Mouse (Mus musculus) lung, embryonic 15.5 days (tissue): ENCODE results near the gene Mmp14. TPM values are rescaled to one million over a fixed set of nuclear protein-coding genes. Genes with fewer than 3 reads are reported as not detected.

Source experiments
- ATAC-seq: fragments of 200-750 bp; cut with Nextera tagmentation; 2 replicates; pipeline ENCODE4 v1.8.0; 2017; ENCODE audit warnings: moderate number of reproducible peaks, borderline replicate concordance; ENCODE audit not compliant: low FRiP score, low TSS enrichment; ENCODE audit errors: extremely low read depth
- H3K27ac ChIP-seq: fragments of 300-500 bp; sonication (generic); 2 replicates; pipeline ENCODE4 v1.5.1; 2015; ENCODE audit warnings: moderate library complexity, mild to moderate bottlenecking, inconsistent platforms
- H3K27me3 ChIP-seq: fragments of 300-500 bp; sonication (generic); 2 replicates; pipeline ENCODE4 v1.6.1; 2015; ENCODE audit warnings: inconsistent platforms
- H3K36me3 ChIP-seq: fragments of 300-500 bp; sonication (generic); 2 replicates; pipeline ENCODE4 v1.6.1; 2015; ENCODE audit warnings: inconsistent platforms
- H3K4me1 ChIP-seq: fragments of 300-500 bp; sonication (generic); 2 replicates; pipeline ENCODE4 v1.6.1; 2015; ENCODE audit warnings: inconsistent platforms
- H3K4me2 ChIP-seq: fragments of 300-500 bp; sonication (generic); 2 replicates; pipeline ENCODE4 v1.6.1; 2015; ENCODE audit warnings: inconsistent platforms, mild to moderate bottlenecking, moderate library complexity
- H3K4me3 ChIP-seq: fragments of 300-500 bp; sonication (generic); 2 replicates; pipeline ENCODE4 v1.5.1; 2015; ENCODE audit warnings: mild to moderate bottlenecking, inconsistent platforms
- H3K9ac ChIP-seq: fragments of 300-500 bp; sonication (generic); 2 replicates; pipeline ENCODE4 v1.6.1; 2015; ENCODE audit warnings: inconsistent platforms
- H3K9me3 ChIP-seq: fragments of 300-500 bp; sonication (generic); 2 replicates; pipeline ENCODE4 v1.6.1; 2016; ENCODE audit warnings: inconsistent platforms
- WGBS: fragments of 180-500 bp; shearing (Covaris S2); methylation state at CpG from one replicate; pipeline ENCODE4 v1.1.7; 2015; 5-methylcytosine and 5-hydroxymethylcytosine counted together
- polyA plus RNA-seq: library from polyadenylated mRNA; unstranded; fragments of >200 nt; fragmentation: Nextera tagmentation; extraction: Ambion mirVana; gene quantifications from 2 replicates; pipeline ENCODE4 v1.2.1, GENCODE M21; 2015

Gene Mmp14
- polyA plus RNA-seq, 1 experiment from 2014 or later = 182 TPM

DNA sequence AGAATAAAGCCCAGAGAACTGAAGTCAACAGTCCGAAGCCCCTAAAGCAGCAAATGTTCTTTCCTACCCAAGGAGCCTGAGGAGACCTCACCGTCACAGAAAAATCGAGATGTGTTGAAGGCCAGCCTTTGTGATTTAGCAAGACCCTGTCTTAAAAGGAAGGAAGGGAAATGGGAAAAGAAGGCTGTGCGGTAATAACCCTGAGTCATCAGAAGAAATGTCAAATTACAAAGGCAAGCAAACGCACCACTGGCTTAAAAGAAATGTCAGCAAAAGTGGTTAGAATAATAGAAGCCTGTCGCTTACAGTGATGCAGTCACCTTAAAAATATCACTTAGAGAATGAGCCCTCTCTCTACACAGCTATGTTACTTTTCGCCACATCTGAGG lies 32.9 kb upstream of the Mmp14 start:
- Histone ChIP-seq H3K27ac (no peak overlapping the region), H3K9me3 (no peaks in the 10 kb centered on the region), H3K36me3 (no peaks in the 10 kb centered on the region), H3K9ac (no peak overlapping the region), H3K4me1 (peaks cover 6% of the 10 kb centered on the region; the same call in 1 of the 2 replicates), H3K27me3 (no peaks in the 10 kb centered on the region), H3K4me2 (no peak overlapping the region), H3K4me3 (no peak overlapping the region)
- WGBS = 65% methylated on average over 7 of the region's 7 CpGs
- no peak for ATAC-seq

GRCm38 (mm10) chr14:54398921-54399382 lies 32.5 kb upstream of the Mmp14 start:
- WGBS = 36% methylated on average over 8 of the region's 8 CpGs
- Histone ChIP-seq H3K36me3 (no peaks in the 10 kb centered on the region), H3K27me3 (no peaks in the 10 kb centered on the region), H3K9me3 (no peaks in the 10 kb centered on the region), H3K9ac (no peak overlapping the region), H3K4me1 (peaks cover 6% of the 10 kb centered on the region; the same call in 1 of the 2 replicates), H3K4me2 (no peak overlapping the region), H3K27ac (no peak overlapping the region), H3K4me3 (no peak overlapping the region)
- no peak for ATAC-seq

- Histone ChIP-seq H3K27me3 (no peaks in the 10 kb centered on the region), H3K4me2 (no peak overlapping the region), H3K4me1 (peaks cover 6% of the 10 kb centered on the region; the same call in 1 of the 2 replicates), H3K9me3 (no peaks in the 10 kb centered on the region), H3K27ac (no peak overlapping the region), H3K9ac (no peak overlapping the region), H3K36me3 (no peaks in the 10 kb centered on the region), H3K4me3 (no peak overlapping the region)
- ATAC-seq = no peak
- 42% methylated on average over 3 of the region's 3 CpGs for WGBS
Observed at GRCm38 (mm10) chr14:54401723-54402122, 29.7 kb upstream of the Mmp14 start.

DNA sequence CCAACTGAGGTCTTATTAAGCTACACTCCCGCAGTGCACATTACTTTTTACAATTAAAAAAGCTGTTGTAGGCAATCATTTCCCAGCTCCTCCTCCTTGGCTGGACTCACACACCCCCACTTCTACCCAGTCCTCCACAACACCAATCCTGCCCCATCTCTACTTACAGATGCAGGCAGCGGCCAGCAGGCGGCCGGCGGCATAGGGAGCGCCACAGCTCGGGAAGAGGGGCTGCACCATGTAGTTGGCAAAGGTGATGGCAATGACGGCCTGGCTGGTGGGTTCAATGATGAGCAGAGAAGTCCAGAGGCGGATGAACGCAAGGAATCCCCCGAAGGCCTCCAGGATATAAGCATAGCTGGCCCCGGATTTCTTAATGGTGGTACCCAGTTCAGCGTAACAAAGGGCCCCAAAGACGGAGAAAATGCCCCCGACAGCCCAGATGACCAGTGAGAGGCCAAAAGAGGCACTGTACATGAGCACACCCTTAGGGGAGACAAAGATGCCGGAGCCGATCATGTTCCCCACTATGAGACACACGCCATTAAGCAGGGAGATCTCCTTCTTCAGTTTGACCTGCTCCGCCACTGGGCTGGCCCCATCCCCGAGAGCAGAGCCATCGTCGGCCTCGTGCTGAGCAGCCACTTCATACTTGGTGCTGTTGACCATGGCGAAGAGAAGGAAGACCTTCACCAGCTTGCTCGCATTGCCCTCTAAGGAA lies 22.9 kb upstream of the Mmp14 start:
- 87% methylated on average over 25 of the region's 25 CpGs for WGBS
- peaks cover 33% of the 10 kb centered on the region for H3K4me1 ChIP-seq
- no peaks in the 10 kb centered on the region for H3K9me3 ChIP-seq
- 0 out of 2 replicates have a peak overlapping the region, but pooled peaks have one; percentile 3 for H3K4me2 ChIP-seq
- H3K4me3 ChIP-seq = no peak overlapping the region
- no peak for ATAC-seq
- no peaks in the 10 kb centered on the region for H3K27me3 ChIP-seq
- H3K27ac ChIP-seq = no peak overlapping the region
- no peak overlapping the region for H3K9ac ChIP-seq
- no peaks in the 10 kb centered on the region for H3K36me3 ChIP-seq

DNA sequence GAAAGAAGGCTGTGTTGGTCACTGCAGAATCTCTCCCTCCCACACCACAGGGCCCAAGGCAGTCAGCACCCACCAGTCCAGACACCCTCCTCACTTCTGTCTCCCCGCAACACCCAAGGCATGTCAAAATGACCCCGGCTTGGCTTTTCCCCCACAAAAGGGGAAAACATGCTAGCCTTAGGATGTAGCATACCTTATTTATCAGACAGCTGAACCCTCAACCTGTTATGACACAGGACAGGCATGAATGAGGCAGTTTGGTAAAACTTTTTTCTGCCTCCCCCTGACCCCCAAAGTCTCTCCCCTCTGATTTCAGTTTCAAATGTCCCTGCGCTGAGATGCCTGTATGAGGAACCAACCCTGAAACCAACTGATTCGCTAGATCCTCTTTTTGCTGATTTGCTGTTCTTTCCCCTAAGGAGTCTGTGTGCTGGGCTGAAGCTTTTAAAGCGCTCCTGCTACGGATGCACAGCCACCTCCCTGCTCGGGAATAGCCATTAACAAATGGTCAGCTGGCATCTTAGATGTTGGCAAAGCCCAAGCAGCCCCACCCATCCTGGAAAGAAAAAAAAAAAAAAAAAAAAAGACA lies 22.3 kb upstream of the Mmp14 start:
- Histone ChIP-seq H3K27ac (peak overlapping the region; percentile 89; the same call in 1 of the 2 replicates), H3K4me2 (peak overlapping the region; percentile 45; the same call in 1 of the 2 replicates), H3K4me3 (no peak overlapping the region; the same call in 1 of the 2 replicates), H3K36me3 (no peaks in the 10 kb centered on the region), H3K4me1 (peaks cover 39% of the 10 kb centered on the region), H3K9ac (no peak overlapping the region), H3K9me3 (no peaks in the 10 kb centered on the region), H3K27me3 (no peaks in the 10 kb centered on the region)
- ATAC-seq = no peak
- 73% methylated on average over 7 of the region's 7 CpGs for WGBS

GRCm38 (mm10) chr14:54409980-54410810 lies 21.2 kb upstream of the Mmp14 start:
- Histone ChIP-seq H3K4me3 (peak overlapping the region; percentile 4; the same call in 1 of the 2 replicates), H3K4me2 (peak overlapping the region; percentile 45), H3K36me3 (no peaks in the 10 kb centered on the region), H3K27ac (peak overlapping the region; percentile 89), H3K9ac (peak overlapping the region; percentile 31; the same call in 1 of the 2 replicates), H3K4me1 (peaks cover 48% of the 10 kb centered on the region), H3K9me3 (no peaks in the 10 kb centered on the region), H3K27me3 (no peaks in the 10 kb centered on the region)
- 32% methylated on average over 17 of the region's 17 CpGs for WGBS
- ATAC-seq = peak; percentile 20; the same call in 1 of the 2 replicates

GRCm38 (mm10) chr14:54412000-54412576 lies 19.3 kb upstream of the Mmp14 start:
- Histone ChIP-seq H3K4me2 (no peak overlapping the region), H3K27ac (no peak overlapping the region), H3K4me1 (peaks cover 58% of the 10 kb centered on the region), H3K4me3 (no peak overlapping the region), H3K9me3 (no peaks in the 10 kb centered on the region), H3K9ac (no peak overlapping the region), H3K27me3 (no peaks in the 10 kb centered on the region), H3K36me3 (no peaks in the 10 kb centered on the region)
- ATAC-seq = no peak
- 67% methylated on average over 9 of the region's 9 CpGs for WGBS

DNA sequence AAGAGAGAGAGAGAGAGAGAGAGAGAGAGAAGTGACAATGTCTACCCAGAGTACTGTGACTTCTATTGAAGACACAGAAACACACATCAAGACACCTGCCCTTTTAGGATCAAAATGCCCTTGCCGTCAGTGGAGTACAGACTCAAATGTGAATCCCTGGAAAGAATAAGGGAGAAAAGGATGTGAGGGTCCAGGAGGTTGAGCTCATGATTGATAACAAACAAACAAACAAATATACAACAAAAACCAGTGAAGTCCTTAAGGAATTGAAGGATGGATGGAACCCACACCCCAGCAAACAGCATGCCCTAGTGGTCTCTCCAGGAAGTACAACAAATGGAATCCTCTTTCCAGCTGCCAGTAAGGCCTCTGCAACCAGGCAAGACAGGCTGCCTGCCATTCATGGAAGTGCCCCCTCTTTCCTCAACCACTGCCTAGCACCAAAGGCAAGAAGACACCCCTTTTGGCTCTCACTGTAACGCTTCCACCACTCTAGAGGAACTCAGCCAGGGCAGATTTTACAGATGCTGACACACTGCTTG lies 18.7 kb upstream of the Mmp14 start:
- Histone ChIP-seq H3K27ac (peak overlapping the region; percentile 95), H3K9ac (no peak overlapping the region), H3K36me3 (no peaks in the 10 kb centered on the region), H3K4me2 (peak overlapping the region; percentile 56), H3K4me1 (peaks cover 64% of the 10 kb centered on the region), H3K9me3 (no peaks in the 10 kb centered on the region), H3K27me3 (no peaks in the 10 kb centered on the region), H3K4me3 (0 out of 2 replicates have a peak overlapping the region, but pooled peaks have one; percentile 25)
- ATAC-seq = no peak
- WGBS = 55% methylated on average over 2 of the region's 2 CpGs

DNA sequence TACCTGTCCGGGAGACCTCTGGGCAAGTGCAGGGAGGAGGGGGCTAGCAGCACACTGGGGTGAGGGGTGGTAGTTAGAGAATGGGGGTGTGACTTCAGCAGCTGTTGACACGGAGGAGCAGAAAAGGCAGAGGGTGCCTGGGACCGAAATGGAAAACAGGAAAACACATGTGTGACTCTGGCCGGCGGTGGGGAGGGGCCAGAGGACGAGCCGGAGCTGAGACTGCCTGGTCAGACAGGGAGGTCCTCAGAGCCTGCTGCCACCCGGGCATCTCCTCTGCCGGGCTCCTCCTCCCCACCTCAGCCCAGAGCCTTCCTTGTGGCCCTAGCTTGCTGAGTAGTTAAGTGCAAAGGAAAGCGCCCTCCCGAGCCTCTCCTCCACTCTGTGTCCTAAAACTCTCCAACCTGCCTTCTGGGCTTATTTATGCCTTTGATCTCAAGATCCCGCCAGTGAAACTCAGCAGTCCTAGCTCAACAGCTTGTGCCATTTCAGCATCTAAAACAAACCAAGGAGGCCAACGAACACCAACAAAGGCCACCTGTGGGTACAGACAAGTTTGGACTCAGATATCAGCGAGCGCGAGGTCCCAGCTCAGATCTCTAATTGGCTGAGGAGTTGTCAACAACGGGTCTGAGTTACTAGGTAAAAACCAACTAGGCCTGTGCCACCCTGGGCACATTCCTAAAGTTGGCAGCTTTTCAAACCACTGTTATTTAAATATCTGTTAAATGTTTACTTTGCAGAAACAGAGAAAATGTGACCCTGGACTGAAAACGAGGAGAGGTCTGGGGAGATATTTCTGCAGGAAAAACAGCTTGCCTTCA lies 17.3 kb upstream of the Mmp14 start:
- H3K27me3 ChIP-seq = no peaks in the 10 kb centered on the region
- H3K9me3 ChIP-seq = no peaks in the 10 kb centered on the region
- no peaks in the 10 kb centered on the region for H3K36me3 ChIP-seq
- peaks cover 60% of the 10 kb centered on the region for H3K4me1 ChIP-seq
- peak overlapping the region; percentile 56 for H3K4me2 ChIP-seq
- 8% methylated on average over 18 of the region's 18 CpGs for WGBS
- H3K4me3 ChIP-seq = peak overlapping the region; percentile 25
- peak overlapping the region; percentile 34 for H3K9ac ChIP-seq
- H3K27ac ChIP-seq = peak overlapping the region; percentile 95
- peak; percentile 50 for ATAC-seq

GRCm38 (mm10) chr14:54415241-54416020 lies 16.0 kb upstream of the Mmp14 start:
- Histone ChIP-seq H3K9ac (peak overlapping the region; percentile 13; the same call in 1 of the 2 replicates), H3K4me1 (peaks cover 47% of the 10 kb centered on the region), H3K4me3 (no peak overlapping the region), H3K27me3 (no peaks in the 10 kb centered on the region), H3K27ac (peak overlapping the region; percentile 95), H3K9me3 (no peaks in the 10 kb centered on the region), H3K4me2 (peak overlapping the region; percentile 11; the same call in 1 of the 2 replicates), H3K36me3 (no peaks in the 10 kb centered on the region)
- peak; percentile 45; the same call in 1 of the 2 replicates for ATAC-seq
- 16% methylated on average over 13 of the region's 13 CpGs for WGBS
